Mouse (Mus musculus): ENCODE measurements around the gene Tmem37.
A peak's percentile ranks its signal among the peaks of the same experiment; 100 is the strongest.

The Tmem37 gene

GRCm38 (mm10) chr1:120094920-120095319 lies 21.0 kb upstream of the Tmem37 start:
- no peak for DNase-seq (ENCODE audit: extremely low read depth, insufficient read length, low spot score)

- DNase-seq (ENCODE audit: extremely low read depth, insufficient read length, low spot score), result peak; percentile 64
These were observed 19.7 kb upstream of the Tmem37 start for GRCm38 (mm10) chr1:120093482-120094134.

- no peak for DNase-seq (ENCODE audit: extremely low read depth, insufficient read length, low spot score)
These were observed 17.2 kb upstream of the Tmem37 start for GRCm38 (mm10) chr1:120090880-120091570.

DNA sequence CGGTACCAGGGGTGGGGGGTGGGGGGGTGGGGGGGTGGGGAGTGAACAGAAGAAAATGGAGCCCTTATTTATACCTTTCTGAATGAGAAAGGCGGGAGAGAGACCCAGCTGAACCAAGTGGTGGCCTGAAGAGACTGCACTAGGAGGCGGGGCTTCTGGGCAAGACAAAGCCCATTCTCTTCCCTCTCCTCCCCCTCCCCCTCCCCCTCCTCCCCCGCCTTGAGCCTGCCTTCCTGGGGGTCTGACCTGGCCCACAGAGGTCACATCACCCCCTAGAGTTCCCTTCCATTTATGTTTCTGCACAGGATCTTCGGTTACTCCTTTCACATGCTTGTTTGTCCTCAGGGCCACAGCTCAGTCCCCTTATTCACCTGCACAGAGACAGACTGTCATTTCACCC lies 15.3 kb upstream of the Tmem37 start:
- DNase-seq (ENCODE audit: extremely low read depth, insufficient read length, low spot score), result no peak

GRCm38 (mm10) chr1:120086644-120087043 lies 12.8 kb upstream of the Tmem37 start:
- no peak for DNase-seq (ENCODE audit: extremely low read depth, insufficient read length, low spot score)

- no peak for DNase-seq (ENCODE audit: extremely low read depth, insufficient read length, low spot score)
These were observed 11.8 kb upstream of the Tmem37 start for GRCm38 (mm10) chr1:120085696-120086095.

- peak; percentile 49 for DNase-seq (ENCODE audit: extremely low read depth, insufficient read length, low spot score)
These were observed 10.1 kb upstream of the Tmem37 start for GRCm38 (mm10) chr1:120083921-120084517.

- DNase-seq (ENCODE audit: extremely low read depth, insufficient read length, low spot score), result peak; percentile 54
These were observed 9.2 kb upstream of the Tmem37 start for GRCm38 (mm10) chr1:120082957-120083585.

- peak; percentile 36 for DNase-seq (ENCODE audit: extremely low read depth, insufficient read length, low spot score)
These were observed 6.8 kb upstream of the Tmem37 start for GRCm38 (mm10) chr1:120080632-120081031.

DNA sequence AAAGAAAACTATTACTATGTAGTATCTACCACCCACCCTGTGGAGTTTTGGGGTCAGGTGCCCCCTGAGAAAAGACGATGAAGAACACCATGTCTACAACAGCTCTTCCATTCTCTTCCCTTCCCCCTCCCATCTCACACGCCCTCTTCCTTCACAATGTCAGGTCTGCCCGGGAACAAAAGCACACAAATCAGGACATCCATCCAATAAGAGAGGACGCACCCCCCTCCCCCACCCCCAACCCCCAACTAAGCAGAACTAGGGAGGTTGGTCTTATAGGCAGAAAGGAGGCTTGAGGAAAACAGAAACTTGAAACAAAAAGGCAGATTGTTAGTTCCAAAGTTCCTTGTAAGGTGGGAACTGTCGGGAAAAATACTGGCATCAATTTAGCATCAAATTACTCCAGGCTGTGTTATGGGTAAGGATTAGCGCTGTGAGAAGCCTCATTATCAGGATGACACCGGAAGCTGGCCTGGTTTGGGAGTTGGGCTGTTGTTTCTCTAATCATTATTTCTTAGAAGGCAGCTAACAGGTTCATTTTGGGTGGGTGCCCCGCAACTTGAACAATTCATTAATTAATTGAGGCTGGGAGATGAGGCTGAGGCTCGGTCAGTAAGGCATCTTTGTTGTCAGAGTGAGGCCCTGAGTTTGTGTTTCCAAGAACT lies 4.0 kb upstream of the Tmem37 start:
- no peak for DNase-seq (ENCODE audit: extremely low read depth, insufficient read length, low spot score)

DNA sequence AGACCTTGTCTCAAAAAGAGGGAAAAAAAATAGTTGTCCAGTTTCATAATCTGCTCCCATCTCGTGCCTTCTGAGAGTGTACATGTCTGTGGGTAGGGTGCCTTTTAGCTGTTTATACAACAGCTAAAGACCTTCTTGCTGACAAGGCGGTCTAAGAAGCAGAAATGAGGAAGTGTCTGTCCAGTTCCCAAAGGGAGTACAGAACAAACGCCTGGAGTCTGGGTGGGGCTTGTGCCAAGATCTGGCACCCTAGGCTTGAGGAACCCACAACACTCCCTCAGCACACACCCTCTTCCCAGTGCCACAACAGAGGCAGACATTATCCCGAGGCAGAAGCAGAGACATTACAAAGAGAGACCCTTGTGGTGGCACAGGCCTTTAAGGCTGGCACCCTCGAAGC lies 1.6 kb upstream of the Tmem37 start:
- no peak for DNase-seq (ENCODE audit: extremely low read depth, insufficient read length, low spot score)

- peak; percentile 39 for DNase-seq (ENCODE audit: extremely low read depth, insufficient read length, low spot score)
These were observed 1.1 kb upstream of the Tmem37 start for GRCm38 (mm10) chr1:120074931-120075330.

- no peak for DNase-seq (ENCODE audit: extremely low read depth, insufficient read length, low spot score)
These were observed 431 bp upstream of the Tmem37 start for GRCm38 (mm10) chr1:120074307-120074702.

GRCm38 (mm10) chr1:120072900-120073299 lies 974 bp downstream of the Tmem37 start:
- DNase-seq (ENCODE audit: extremely low read depth, insufficient read length, low spot score), result peak; percentile 76

DNA sequence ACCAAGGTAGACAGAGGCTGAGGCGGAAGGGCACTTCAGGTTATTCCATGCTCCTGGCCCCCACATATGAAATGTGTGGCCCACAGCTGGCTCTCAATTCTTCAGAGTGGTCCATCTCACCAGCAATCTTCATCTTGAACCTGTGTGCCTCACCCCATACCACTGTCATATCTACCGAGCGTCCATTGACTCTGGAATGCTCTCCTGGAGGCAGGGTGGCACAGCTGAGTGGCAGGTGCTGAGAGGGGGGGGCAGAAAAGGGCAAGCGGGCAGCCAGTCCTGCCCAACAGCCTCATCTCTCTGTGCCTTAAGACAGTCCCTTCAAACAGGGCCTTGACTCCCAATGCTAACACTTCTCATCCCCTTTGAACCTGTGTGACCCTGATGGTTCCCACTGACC lies 2.7 kb downstream of the Tmem37 start:
- DNase-seq (ENCODE audit: extremely low read depth, insufficient read length, low spot score), result no peak

DNA sequence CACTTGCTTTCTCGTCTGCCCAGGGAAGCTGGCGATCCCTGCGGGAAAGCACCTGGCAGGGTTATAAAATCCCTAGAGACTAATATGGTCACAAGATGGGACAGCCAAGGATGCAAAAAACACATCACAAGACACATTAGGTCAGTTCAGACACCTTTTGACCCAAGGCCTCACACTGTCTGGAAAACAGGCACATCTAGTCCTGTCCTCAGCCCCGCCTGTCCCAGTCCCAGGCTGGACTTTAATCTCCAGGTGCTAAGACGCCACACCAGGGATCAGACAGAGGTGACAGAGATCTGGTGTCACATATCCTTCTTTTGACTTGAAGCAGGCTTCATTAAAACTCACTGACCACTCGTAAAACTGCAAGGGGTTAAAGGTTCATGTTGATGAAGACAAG lies 3.7 kb downstream of the Tmem37 start:
- DNase-seq (ENCODE audit: extremely low read depth, insufficient read length, low spot score), result no peak

DNA sequence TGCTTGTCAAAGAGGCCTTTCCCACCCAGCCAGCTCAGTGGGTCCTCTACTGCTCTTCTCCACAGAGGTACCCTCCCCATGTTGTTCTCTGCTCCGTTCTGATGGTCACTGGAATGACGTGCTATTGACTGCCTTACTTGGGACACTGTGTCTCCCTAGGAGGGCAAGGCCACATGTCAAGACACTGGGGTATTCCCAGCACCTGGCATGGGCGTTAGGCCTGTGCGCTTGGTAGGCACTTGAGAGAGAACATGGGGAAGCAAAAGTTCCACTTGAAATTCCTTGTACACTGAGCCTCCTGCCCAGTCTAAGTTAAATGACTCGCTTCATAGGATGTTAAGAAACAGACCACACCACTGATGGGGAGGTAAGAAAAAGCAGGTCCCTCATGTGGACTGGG lies 4.8 kb downstream of the Tmem37 start:
- no peak for DNase-seq (ENCODE audit: extremely low read depth, insufficient read length, low spot score)

DNA sequence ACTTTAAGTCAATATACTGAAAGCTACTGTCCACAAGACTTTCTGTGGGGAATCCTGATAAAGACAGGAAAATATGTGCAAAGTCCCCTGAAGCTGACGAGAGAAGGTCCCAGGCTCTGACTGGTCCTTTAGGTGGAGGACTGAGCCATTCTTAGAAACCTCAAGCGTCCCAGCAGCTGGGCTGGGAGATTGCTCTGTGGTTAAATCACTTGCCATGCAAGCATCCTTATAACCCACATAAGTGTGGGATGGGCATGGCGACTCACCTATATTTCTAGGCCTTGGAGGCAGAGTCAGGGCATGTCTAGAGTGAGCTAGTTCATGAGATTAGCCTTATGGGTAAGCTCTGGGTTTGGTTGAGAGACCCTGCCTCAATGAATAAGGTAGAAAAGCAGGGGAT lies 7.2 kb downstream of the Tmem37 start:
- DNase-seq (ENCODE audit: extremely low read depth, insufficient read length, low spot score), result no peak

DNA sequence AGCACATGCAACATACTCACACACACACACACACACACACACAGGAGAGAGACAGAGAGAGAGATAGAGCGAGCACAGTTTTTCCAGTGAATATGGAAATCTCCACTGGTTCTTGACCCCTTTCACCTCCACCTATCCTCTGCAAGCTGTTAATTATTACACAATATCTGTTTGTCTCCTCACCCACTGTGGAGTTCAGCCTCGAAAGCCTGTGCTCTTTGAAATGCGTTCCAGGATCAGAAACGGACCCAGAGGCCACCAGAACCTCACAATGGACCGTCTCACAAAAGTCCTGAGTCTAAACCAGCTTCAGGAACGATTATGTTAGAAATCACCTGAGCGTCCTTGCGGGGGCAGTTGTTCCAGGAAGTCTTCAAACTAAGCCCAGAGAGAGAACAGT lies 7.7 kb downstream of the Tmem37 start:
- DNase-seq (ENCODE audit: extremely low read depth, insufficient read length, low spot score), result no peak

DNA sequence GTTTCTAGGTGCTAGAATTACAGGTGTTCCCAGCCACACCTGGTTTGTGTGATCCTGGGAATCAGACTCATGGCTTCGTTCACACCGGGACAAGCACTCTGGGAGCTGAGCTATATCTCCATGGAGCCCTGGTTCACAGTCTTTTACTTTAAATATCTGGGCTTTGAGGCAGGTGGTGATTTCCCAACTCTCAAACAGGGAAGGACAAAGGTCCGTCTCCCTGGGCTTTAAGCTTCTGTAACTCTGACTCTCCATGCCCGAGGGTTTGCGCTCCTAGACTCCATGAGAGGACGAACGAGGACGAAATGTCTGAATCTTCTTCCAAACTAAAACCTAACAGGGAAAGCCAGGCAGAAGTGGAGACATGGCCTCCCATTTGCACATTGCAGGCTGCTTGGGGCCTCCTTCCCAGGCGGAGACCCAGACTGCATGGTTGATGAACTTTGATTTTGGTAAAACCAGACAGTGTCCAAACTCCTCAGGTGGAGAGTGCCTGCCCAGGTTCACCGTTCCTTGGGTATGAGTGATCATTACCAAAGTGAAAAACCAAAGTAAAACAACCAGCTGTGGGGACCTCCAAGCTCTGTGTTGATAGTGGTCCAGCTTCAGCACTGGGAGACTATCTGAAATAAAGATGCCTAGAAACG lies 9.7 kb downstream of the Tmem37 start:
- no peak for DNase-seq (ENCODE audit: extremely low read depth, insufficient read length, low spot score)

- DNase-seq (ENCODE audit: extremely low read depth, insufficient read length, low spot score), result no peak
These were observed 11.6 kb downstream of the Tmem37 start for GRCm38 (mm10) chr1:120062231-120062630.
